Mouse (Mus musculus) gastrocnemius, postnatal 14 days (tissue): ENCODE measurements around the gene Hypk. TPM values are rescaled to one million over a fixed set of nuclear protein-coding genes. Genes with fewer than 3 reads are reported as not detected.
"Not testable (repeated sequence)": the region's sequence is repeated elsewhere in the genome, so short reads cannot be mapped to it uniquely, and the experiment has no call there.

ENCODE experiments used
- DNase-seq: peaks from one replicate; pipeline ENCODE4 v3.0.0; 2021; ENCODE audit warnings: mixed read lengths
- intact Hi-C: fragments of 180-260 bp; cut with DNase I; formaldehyde crosslinking; loops from one replicate; pipeline ENCODE4 v1.15.1; 2025; ENCODE audit warnings: low total_unique reads
- total RNA-seq, 2 experiments: library from RNA; stranded (reverse); gene quantifications; 2 replicates each; pipeline ENCODE4 v1.2.3; 2021

Hypk gene
- total RNA-seq, 2 experiments from 2014 or later = 15.2 to 22.0 TPM

- intact Hi-C loops = no loop called here
- no peak for DNase-seq
These were observed 8.0 kb upstream of the Hypk start for GRCm38 (mm10) chr2:121445117-121445516.

GRCm38 (mm10) chr2:121446506-121446905 lies 6.6 kb upstream of the Hypk start:
- no peak for DNase-seq
- intact Hi-C loops = no loop called here

GRCm38 (mm10) chr2:121447006-121447405 lies 6.1 kb upstream of the Hypk start:
- intact Hi-C loops = no loop called here
- no peak for DNase-seq

- DNase-seq = no peak
- intact Hi-C loops = no loop called here
These were observed 5.0 kb upstream of the Hypk start for GRCm38 (mm10) chr2:121448136-121448535.

- peak; percentile 100 for DNase-seq
- intact Hi-C loops = no loop called here
These were observed 4.2 kb upstream of the Hypk start, which contains the start of gene Serf2 for GRCm38 (mm10) chr2:121448739-121449535. Gene Serf2 (plus strand): TSS chr2:121449195.

- DNase-seq = peak; percentile 32
- intact Hi-C loops = no loop called here
These were observed 3.5 kb upstream of the Hypk start for GRCm38 (mm10) chr2:121449545-121450011.

- DNase-seq = no peak
- intact Hi-C loops = no loop called here
These were observed 3.0 kb upstream of the Hypk start for GRCm38 (mm10) chr2:121450093-121450492.

- DNase-seq = no peak
- intact Hi-C loops = no loop called here
These were observed 729 bp upstream of the Hypk start for GRCm38 (mm10) chr2:121452361-121452760.

GRCm38 (mm10) chr2:121453917-121454316 lies 827 bp downstream of the Hypk start:
- no peak for DNase-seq
- intact Hi-C loops = no loop called here

GRCm38 (mm10) chr2:121455534-121455933 lies 2.4 kb downstream of the Hypk start:
- intact Hi-C loops = no loop called here
- DNase-seq = no peak

GRCm38 (mm10) chr2:121456692-121457642 lies 3.9 kb downstream of the Hypk start, which contains the start of gene Serinc4:
Gene Serinc4 (minus strand): TSS chr2:121456781.
- peak; percentile 82 for DNase-seq
- intact Hi-C loops = no loop called here

- no peak for DNase-seq
- intact Hi-C loops = no loop called here
These were observed 7.0 kb downstream of the Hypk start for GRCm38 (mm10) chr2:121460071-121460470.

GRCm38 (mm10) chr2:121468982-121469381 lies 15.9 kb downstream of the Hypk start:
- intact Hi-C loops, DNase-seq: not testable (repeated sequence)

- intact Hi-C loops, DNase-seq: not testable (repeated sequence)
These were observed 19.7 kb downstream of the Hypk start for GRCm38 (mm10) chr2:121472783-121473182.

GRCm38 (mm10) chr2:121473301-121474179 lies 20.4 kb downstream of the Hypk start, which contains the start of gene Mfap1b:
Gene Mfap1b (minus strand): TSS chr2:121474067.
- DNase-seq = peak; percentile 73
- intact Hi-C loops = not testable (repeated sequence)

GRCm38 (mm10) chr2:121474180-121474535 lies 21.1 kb downstream of the Hypk start:
- no peak for DNase-seq
- intact Hi-C loops = no loop called here

GRCm38 (mm10) chr2:121475306-121475705 lies 22.2 kb downstream of the Hypk start:
- DNase-seq, intact Hi-C loops: not testable (repeated sequence)

- intact Hi-C loops = no loop called here
- DNase-seq = no peak
These were observed 24.6 kb downstream of the Hypk start for GRCm38 (mm10) chr2:121477491-121478266.
